Mouse (Mus musculus): ENCODE results near the gene Def6.

GRCm38 (mm10) chr17:28230486-28230885 is 22.9 kb downstream of the Def6 start:
- no peak for TF ChIP-seq CTCF (IDR thresholded peaks at IDR 0.05; ENCODE audit: extremely low read depth, insufficient read length, insufficient replicate concordance, low read depth, low read length)
- TF ChIP-seq POLR2A (IDR thresholded peaks at IDR 0.05; ENCODE audit: low read depth, low read length), result no peak
